In the genomic region with DNA sequence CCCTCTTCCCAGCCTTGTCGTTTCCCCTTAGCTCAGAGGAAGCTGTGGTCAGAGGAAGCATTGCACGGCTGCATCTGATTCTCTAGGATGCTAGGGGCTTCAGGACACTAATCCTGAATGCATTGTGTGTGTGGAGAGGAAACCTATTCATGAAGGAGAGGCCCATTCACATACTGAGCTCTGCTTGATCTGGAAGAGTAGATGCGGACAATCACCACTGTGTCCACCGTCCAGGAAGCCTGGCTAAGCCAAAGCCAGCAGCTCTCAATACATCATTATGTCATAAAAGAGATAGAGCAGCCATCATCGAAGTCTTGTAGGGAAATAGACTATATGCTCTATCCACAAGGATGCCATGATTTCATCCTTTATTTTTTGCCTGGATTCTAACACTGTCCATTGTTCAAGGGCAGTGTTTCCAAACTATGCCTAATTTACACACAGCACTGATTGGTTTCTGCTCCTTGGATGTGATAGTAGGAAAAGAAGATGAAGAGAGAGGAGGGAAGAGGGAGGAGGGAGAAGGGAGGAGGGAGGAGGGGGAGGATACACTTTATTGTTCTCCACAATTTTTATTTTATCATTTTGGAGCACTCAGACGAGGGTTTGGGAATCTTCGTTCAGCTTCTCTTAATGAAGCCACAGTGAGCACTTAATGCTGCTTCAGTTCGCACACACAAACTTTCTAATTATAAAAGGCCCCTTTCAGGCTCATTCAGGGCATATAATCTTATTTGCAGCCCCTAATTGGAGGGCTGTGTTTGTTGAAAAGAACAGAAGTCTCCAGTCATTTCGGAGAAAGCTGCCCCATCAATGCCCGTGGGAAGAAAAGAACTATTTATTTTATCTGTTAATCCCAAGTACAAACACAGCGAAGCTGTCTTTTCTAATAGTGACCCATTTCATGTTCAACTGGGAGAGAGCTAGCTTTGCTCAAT, we compare ENCODE assay signal across 18 mouse cellular contexts.
DNase-seq lines count a peak whose midpoint lies in the region; ATAC-seq and TF ChIP-seq lines count a peak whose summit lies in the region.
"Had no signal": no experiment of that assay in that cellular context is flagged by ENCODE, and none has a peak within 500 bp of the region (broad histone marks: within the 10 kb centered on the region; RNA-seq: fewer than 3 reads in every experiment).

No protein-coding gene starts in this region.

- no peak overlapping the region for H3K27ac ChIP-seq in neural tube, embryonic 12.5 days
- H3K27ac ChIP-seq in midbrain, embryonic 11.5 days (ENCODE audit: low read depth, low read length), result no peak overlapping the region
- no peak overlapping the region for H3K27ac ChIP-seq in cerebellum, adult 2 months (ENCODE audit: insufficient read depth, low read length)
- H3K27ac ChIP-seq: limb, embryonic 15.5 days had no signal

- no peak for TF ChIP-seq POLR2A in cerebellum, adult 2 months (IDR thresholded peaks at IDR 0.05; ENCODE audit: borderline replicate concordance, insufficient read depth, low read length)

- H3K4me3 ChIP-seq in neural tube, embryonic 12.5 days, result no peak overlapping the region
- no peak overlapping the region for H3K4me3 ChIP-seq in midbrain, embryonic 11.5 days (ENCODE audit: low read depth, low read length)
- no peak overlapping the region for H3K4me3 ChIP-seq in cerebellum, adult 2 months (replicated peaks; ENCODE audit: insufficient read depth, low read depth, low read length)
- H3K4me3 ChIP-seq: heart, embryonic 12.5 days; limb, embryonic 15.5 days had no signal

- no peaks in the 10 kb centered on the region for H3K36me3 ChIP-seq in neural tube, embryonic 12.5 days
- H3K36me3 ChIP-seq in midbrain, embryonic 11.5 days (ENCODE audit: control insufficient read depth, insufficient read depth, low read length), result no peaks in the 10 kb centered on the region
- H3K36me3 ChIP-seq: heart, embryonic 12.5 days; limb, embryonic 15.5 days had no signal

- peaks cover 5% of the 10 kb centered on the region for H3K4me1 ChIP-seq in neural tube, embryonic 12.5 days
- peaks cover 7% of the 10 kb centered on the region for H3K4me1 ChIP-seq in midbrain, embryonic 11.5 days (ENCODE audit: control insufficient read depth, insufficient read depth, low read length)
- H3K4me1 ChIP-seq in cerebellum, adult 2 months (ENCODE audit: control insufficient read depth, insufficient read depth, low read length), result no peaks in the 10 kb centered on the region
- H3K4me1 ChIP-seq: heart, embryonic 12.5 days; limb, embryonic 15.5 days had no signal

- H3K9me3 ChIP-seq in neural tube, embryonic 12.5 days, result no peaks in the 10 kb centered on the region
- no peaks in the 10 kb centered on the region for H3K9me3 ChIP-seq in midbrain, embryonic 11.5 days (ENCODE audit: control insufficient read depth, low read length)
- H3K9me3 ChIP-seq: heart, embryonic 12.5 days; limb, embryonic 15.5 days had no signal

- peak; percentile 76; the same call in 1 of the 2 replicates for ATAC-seq in neural tube, embryonic 12.5 days (ENCODE audit: low FRiP score, low read depth)
- ATAC-seq in midbrain, embryonic 11.5 days (ENCODE audit: low FRiP score), result peak; percentile 83
- ATAC-seq: CD4-positive, CD25-positive, alpha-beta regulatory T cell, adult 4 months; intestine, embryonic 16.5 days had no signal

- TF ChIP-seq CTCF in cerebellum, adult 2 months (IDR thresholded peaks at IDR 0.05; ENCODE audit: borderline replicate concordance, insufficient read depth, low read depth, low read length), result no peak

- no peaks in the 10 kb centered on the region for H3K27me3 ChIP-seq in neural tube, embryonic 12.5 days (replicated peaks)
- H3K27me3 ChIP-seq in midbrain, embryonic 11.5 days (ENCODE audit: control insufficient read depth, insufficient read depth, low read length), result peaks cover 52% of the 10 kb centered on the region
- H3K27me3 ChIP-seq in cerebellum, adult 2 months (ENCODE audit: control insufficient read depth, insufficient read depth, low read length), result no peaks in the 10 kb centered on the region
- H3K27me3 ChIP-seq: heart, embryonic 12.5 days; limb, embryonic 15.5 days had no signal

- no peak overlapping the region for H3K4me2 ChIP-seq in neural tube, embryonic 12.5 days (replicated peaks)
- H3K4me2 ChIP-seq in midbrain, embryonic 11.5 days, result no peak overlapping the region
- H3K4me2 ChIP-seq: heart, embryonic 12.5 days; limb, embryonic 15.5 days; lung, embryonic 14.5 days had no signal

- 44% methylated on average over 11 of the region's 11 CpGs for whole genome bisulfite sequencing in neural tube, embryonic 12.5 days
- WGBS in midbrain, embryonic 11.5 days, result 9% methylated on average over 11 of the region's 11 CpGs
- 49% methylated on average over 11 of the region's 11 CpGs for WGBS in cerebellum, adult 2 months

- no peak for DNase-seq in neural tube, embryonic 10.5 days (ENCODE audit: extremely low spot score, low spot score)
- peak; percentile 9 for DNase-seq in embryo, embryonic 9.5 days (ENCODE audit: extremely low spot score)
- DNase-seq in midbrain, embryonic 11.5 days (ENCODE audit: low spot score, missing footprints), result peak; percentile 89
- DNase-seq in retina, embryonic 14.5 days (ENCODE audit: low spot score), result peak; percentile 76
- no peak for DNase-seq in cerebellum, adult 2 months
- no peak for DNase-seq in kidney, adult 18-20 months
- DNase-seq: adrenal gland, postnatal 10 days; cerebellum, postnatal 25 days; heart, postnatal 4 days; kidney, postnatal 10 days; spleen, adult 18-20 months; thymus, postnatal 14 days had no signal

- no peak overlapping the region for H3K9ac ChIP-seq in neural tube, embryonic 12.5 days
- no peak overlapping the region; the same call in 1 of the 2 replicates for H3K9ac ChIP-seq in midbrain, embryonic 11.5 days (ENCODE audit: low read length)
- H3K9ac ChIP-seq: heart, embryonic 12.5 days; limb, embryonic 15.5 days; lung, embryonic 14.5 days had no signal

Comparison
In these comparisons a context has a peak if more than half of its experiments do, and no peak if none do; other contexts are left out.
1. DNase-seq: peak in embryo, embryonic 9.5 days (single experiment), midbrain, embryonic 11.5 days (single experiment) and retina, embryonic 14.5 days (single experiment); none in neural tube, embryonic 10.5 days (single experiment), cerebellum, adult 2 months (0 of 2) and kidney, adult 18-20 months (single experiment).